Mouse (Mus musculus) hindbrain, postnatal 0 days (tissue): ENCODE measurements around the gene Gm5089. TPM values are rescaled to one million over a fixed set of nuclear protein-coding genes. Genes with fewer than 3 reads are reported as not detected.
"Not testable (repeated sequence)": the region's sequence is repeated elsewhere in the genome, so short reads cannot be mapped to it uniquely, and the experiment has no call there.

Source experiments
- ATAC-seq: fragments of 200-750 bp; cut with Nextera tagmentation; 2 replicates; pipeline ENCODE4 v1.8.0; 2017; ENCODE audit warnings: mild to moderate bottlenecking, moderate TSS enrichment, moderate library complexity
- DNase-seq: peaks from one replicate; pipeline ENCODE4 v3.0.0-alpha.2; 2015; ENCODE audit warnings: low spot score
- H3K27ac ChIP-seq: fragments of 300-500 bp; sonication (generic); 2 replicates; pipeline ENCODE4 v1.5.1; 2014; ENCODE audit warnings: mild to moderate bottlenecking
- H3K27me3 ChIP-seq: fragments of 300-500 bp; sonication (generic); 2 replicates; pipeline ENCODE4 v1.6.1; 2014; ENCODE audit warnings: low read length, mixed read lengths; ENCODE audit not compliant: insufficient read depth
- H3K36me3 ChIP-seq: fragments of 300-500 bp; sonication (generic); 2 replicates; pipeline ENCODE4 v1.6.1; 2014; ENCODE audit warnings: low read length, mixed read lengths; ENCODE audit not compliant: insufficient read depth
- H3K4me1 ChIP-seq: fragments of 300-500 bp; sonication (generic); 2 replicates; pipeline ENCODE4 v1.6.1; 2014; ENCODE audit warnings: antibody characterized with exemption, low read length, mixed read lengths; ENCODE audit not compliant: insufficient read depth
- H3K4me2 ChIP-seq: fragments of 300-500 bp; sonication (generic); 2 replicates; pipeline ENCODE4 v1.6.1; 2014; ENCODE audit warnings: low read depth, mild to moderate bottlenecking, low read length, moderate library complexity, mixed read lengths
- H3K4me3 ChIP-seq: fragments of 300-500 bp; sonication (generic); 2 replicates; pipeline ENCODE4 v1.5.1; 2014; ENCODE audit warnings: low read length
- H3K9ac ChIP-seq: fragments of 300-500 bp; sonication (generic); replicated peaks from 2 replicates; pipeline ENCODE4 v1.6.1; 2014; ENCODE audit warnings: mild to moderate bottlenecking, low read length, moderate library complexity, mixed read lengths
- H3K9me3 ChIP-seq: fragments of 300-500 bp; sonication (generic); 2 replicates; pipeline ENCODE4 v1.6.1; 2016; ENCODE audit warnings: low read length, mixed read lengths
- CTCF ChIP-seq: IDR thresholded peaks from 2 replicates; pipeline ENCODE4 v1.5.1; 2016; ENCODE audit warnings: antibody characterized with exemption, control low read depth, low read depth
- WGBS: fragments of 180-500 bp; shearing (Covaris S2); extraction: QIAGEN DNeasy Blood & Tissue Kit; methylation state at CpG from one replicate; pipeline ENCODE4 v1.1.7; 2014; 5-methylcytosine and 5-hydroxymethylcytosine counted together
- polyA plus RNA-seq: library from polyadenylated mRNA; unstranded; fragments of >200 nt; fragmentation: Nextera tagmentation; extraction: Ambion mirVana; gene quantifications from 2 replicates; pipeline ENCODE4 v1.2.1, GENCODE M21; 2015
- total RNA-seq: library from RNA; depleted of rRNA; stranded (reverse); fragments of >200 nt; gene quantifications from 2 replicates; pipeline ENCODE4 v1.2.3, GENCODE M21; 2014

Gm5089 gene
- total and polyA plus RNA-seq, 2 experiments from 2014 or later: 0.56 to 3.0 TPM

DNA sequence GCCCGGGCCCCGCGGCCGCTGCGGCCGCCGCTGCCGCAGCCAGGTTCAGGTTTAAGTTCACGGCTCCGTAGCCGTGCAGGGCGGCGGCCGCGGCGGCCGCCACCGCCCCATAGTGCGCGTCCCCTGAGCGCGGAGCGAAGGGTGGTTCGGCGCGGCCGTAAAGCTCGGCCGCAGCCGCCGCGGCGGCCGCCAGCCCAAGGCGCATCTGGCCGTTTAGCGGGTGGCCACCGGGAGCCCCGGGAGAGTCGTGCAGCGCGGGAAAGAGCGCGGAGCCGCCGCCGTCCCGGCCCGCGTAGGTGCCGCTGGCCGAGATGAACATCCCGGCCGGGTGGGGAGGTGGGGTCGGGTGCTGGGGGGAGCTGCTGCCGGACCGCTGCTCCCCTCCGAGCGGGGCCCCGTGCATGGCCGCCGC is 13.4 kb upstream of the Gm5089 start:
- H3K4me2 ChIP-seq: peak overlapping the region; percentile 61
- WGBS: 1% methylated on average over 49 of the region's 62 CpGs
- no peaks in the 10 kb centered on the region for H3K9me3 ChIP-seq
- TF ChIP-seq CTCF: no peak
- H3K27me3 ChIP-seq: peaks cover 21% of the 10 kb centered on the region; the same call in 1 of the 2 replicates
- no peaks in the 10 kb centered on the region for H3K4me1 ChIP-seq
- ATAC-seq: peak; percentile 8
- H3K27ac ChIP-seq: peak overlapping the region; percentile 94
- H3K4me3 ChIP-seq: peak overlapping the region; percentile 70
- no peaks in the 10 kb centered on the region for H3K36me3 ChIP-seq
- peak overlapping the region; percentile 72 for H3K9ac ChIP-seq
- no peak for DNase-seq

DNA sequence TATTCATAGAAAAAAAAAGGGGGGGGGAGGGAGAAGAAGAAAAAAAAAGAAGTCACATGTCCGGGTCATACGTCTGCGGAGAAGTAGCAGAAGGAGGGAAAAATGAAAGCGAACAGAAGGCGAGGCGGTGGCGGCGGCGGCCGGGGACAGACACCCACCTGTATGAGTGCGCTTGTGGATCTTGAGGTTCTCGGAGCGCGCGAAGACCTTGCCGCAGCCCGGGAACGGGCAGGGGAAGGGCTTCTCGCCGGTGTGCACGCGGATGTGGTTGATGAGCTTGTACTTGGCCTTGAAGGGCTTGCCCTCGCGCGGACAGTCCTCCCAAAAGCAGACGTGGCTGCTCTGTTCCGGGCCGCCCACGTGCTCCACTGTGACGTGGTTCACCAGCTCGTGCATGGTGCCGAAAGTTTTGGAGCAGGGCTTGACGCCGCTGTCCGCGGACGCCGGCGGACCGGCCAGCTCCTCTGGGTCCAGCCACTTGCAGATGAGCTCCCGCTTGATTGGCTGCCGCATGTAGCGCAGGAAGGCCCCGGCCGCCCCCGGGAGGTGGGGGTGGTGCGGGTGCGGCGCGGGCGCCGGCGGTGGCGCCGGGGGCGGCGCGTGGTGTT is 12.9 kb upstream of the Gm5089 start:
- peak; percentile 18 for ATAC-seq
- Histone ChIP-seq H3K27me3 (peaks cover 18% of the 10 kb centered on the region; the same call in 1 of the 2 replicates), H3K4me2 (peak overlapping the region; percentile 61), H3K9ac (peak overlapping the region; percentile 72), H3K27ac (peak overlapping the region; percentile 94), H3K4me3 (peak overlapping the region; percentile 70)
- not testable (repeated sequence) for H3K4me1 ChIP-seq, H3K36me3 ChIP-seq, H3K9me3 ChIP-seq
- under 1% methylated on average over 43 of the region's 58 CpGs for WGBS
- peak; percentile 60 for DNase-seq

DNA sequence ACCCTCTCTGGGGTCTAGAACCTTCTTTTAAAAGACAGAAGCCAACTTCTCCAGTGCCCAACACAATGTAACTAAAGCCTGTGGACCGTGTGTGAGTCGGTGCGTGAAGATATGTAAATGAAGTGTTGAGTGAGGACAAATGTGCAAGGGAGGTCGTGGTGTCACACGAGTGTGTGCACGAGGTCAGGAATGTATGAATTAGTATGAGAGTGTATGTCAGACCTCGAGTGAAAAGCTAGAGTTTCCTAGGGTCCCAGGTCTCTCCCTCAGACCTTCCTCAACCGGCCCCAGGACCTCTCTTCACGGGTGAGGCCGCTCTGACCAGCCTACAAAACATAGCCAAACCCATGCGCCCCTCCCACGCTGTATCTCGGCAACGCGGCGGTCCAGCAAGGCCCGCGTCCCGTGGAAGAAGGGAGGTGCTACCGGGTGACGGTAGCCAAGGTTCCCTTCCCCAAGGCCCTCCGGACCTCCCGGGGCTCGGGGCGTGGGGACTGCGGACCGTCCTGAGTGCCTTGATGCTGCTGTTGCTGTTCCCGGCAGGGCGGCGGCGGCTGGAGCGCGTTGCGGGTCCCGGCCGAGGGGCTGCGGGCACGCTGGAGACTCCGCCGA is 12.3 kb upstream of the Gm5089 start:
- TF ChIP-seq CTCF: no peak
- Histone ChIP-seq H3K27ac (peak overlapping the region; percentile 94), H3K9me3 (no peaks in the 10 kb centered on the region), H3K36me3 (no peaks in the 10 kb centered on the region), H3K27me3 (peaks cover 13% of the 10 kb centered on the region; the same call in 1 of the 2 replicates), H3K4me1 (no peaks in the 10 kb centered on the region), H3K9ac (peak overlapping the region; percentile 72), H3K4me2 (peak overlapping the region; percentile 61), H3K4me3 (peak overlapping the region; percentile 70)
- no peak for ATAC-seq
- WGBS: 2% methylated on average over 40 of the region's 40 CpGs
- DNase-seq: peak; percentile 50

DNA sequence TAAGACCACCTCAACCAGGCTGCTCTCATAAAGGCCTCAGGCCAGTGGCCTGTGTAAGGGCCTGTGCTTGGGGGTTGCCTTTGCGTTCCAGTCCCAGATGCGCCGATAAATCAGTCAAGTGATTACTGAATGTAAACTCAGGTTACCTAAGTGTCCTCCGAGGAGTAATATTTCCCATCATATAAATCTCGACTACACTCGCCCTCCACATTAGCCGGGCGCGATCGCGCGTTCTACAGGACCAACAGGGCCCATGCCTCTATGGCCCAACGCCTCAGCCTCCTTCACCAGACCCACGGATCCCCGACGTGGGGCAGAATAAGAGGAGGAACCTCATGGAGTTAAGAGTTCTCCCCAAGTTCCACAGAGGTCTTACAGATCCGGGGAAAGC is 11.8 kb upstream of the Gm5089 start:
- H3K9me3 ChIP-seq: no peaks in the 10 kb centered on the region
- H3K4me1 ChIP-seq: no peaks in the 10 kb centered on the region
- ATAC-seq (no peak), DNase-seq (no peak)
- WGBS: 11% methylated on average over 17 of the region's 17 CpGs
- H3K27me3 ChIP-seq: peaks cover 10% of the 10 kb centered on the region; the same call in 1 of the 2 replicates
- H3K9ac ChIP-seq: peak overlapping the region; percentile 72
- H3K4me3 ChIP-seq: peak overlapping the region; percentile 70
- no peak for TF ChIP-seq CTCF
- H3K27ac ChIP-seq: peak overlapping the region; percentile 94
- no peaks in the 10 kb centered on the region for H3K36me3 ChIP-seq
- H3K4me2 ChIP-seq: peak overlapping the region; percentile 61

DNA sequence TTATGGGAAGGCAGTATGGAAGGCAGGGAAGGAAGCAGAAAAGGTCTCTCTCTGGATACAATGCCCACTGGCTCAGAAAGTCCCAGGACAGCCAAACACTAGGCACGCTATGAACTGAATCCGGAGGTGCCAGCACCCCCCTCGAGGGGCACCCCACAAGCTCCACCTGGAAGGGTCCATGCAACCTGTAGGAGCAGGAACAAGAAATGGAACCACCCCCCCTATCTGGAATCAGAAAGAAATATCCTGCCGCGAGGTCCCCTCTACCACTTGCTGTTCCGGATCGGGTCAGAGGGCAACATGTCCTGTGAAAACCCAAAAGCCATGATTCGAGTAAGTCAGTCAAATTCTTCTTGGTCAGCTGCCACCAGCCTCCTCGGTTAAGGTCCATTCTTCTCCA is 11.1 kb upstream of the Gm5089 start:
- Histone ChIP-seq H3K9ac (peak overlapping the region; percentile 72), H3K4me3 (peak overlapping the region; percentile 70), H3K4me1 (no peaks in the 10 kb centered on the region), H3K4me2 (peak overlapping the region; percentile 61), H3K36me3 (no peaks in the 10 kb centered on the region), H3K27me3 (0 out of 2 replicates have a peak, but pooled peaks cover 4% of the 10 kb centered on the region), H3K9me3 (no peaks in the 10 kb centered on the region), H3K27ac (peak overlapping the region; percentile 94)
- no peak for TF ChIP-seq CTCF
- ATAC-seq: no peak
- DNase-seq: no peak
- 14% methylated on average over 9 of the region's 9 CpGs for WGBS

DNA sequence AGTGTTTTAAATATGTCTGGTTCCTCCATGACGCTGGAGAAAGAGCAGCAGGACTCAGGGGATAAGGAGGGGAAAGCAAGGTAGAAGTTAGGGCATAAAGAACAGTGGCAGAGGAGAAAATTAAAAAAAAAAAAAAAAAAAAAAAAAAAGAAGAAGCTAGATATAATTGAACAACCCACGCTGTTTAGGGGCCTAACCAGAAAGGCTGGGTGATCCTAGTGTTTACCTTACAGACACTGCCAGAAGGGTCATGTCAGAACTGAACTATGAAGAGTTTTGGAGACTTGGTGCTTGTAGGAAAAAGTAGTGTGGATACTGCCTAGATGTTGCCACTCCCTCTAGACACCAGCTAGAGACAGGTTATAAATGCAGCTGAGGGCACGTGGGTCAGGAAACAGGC is 10.6 kb upstream of the Gm5089 start:
- 31% methylated on average over 3 of the region's 3 CpGs for WGBS

DNA sequence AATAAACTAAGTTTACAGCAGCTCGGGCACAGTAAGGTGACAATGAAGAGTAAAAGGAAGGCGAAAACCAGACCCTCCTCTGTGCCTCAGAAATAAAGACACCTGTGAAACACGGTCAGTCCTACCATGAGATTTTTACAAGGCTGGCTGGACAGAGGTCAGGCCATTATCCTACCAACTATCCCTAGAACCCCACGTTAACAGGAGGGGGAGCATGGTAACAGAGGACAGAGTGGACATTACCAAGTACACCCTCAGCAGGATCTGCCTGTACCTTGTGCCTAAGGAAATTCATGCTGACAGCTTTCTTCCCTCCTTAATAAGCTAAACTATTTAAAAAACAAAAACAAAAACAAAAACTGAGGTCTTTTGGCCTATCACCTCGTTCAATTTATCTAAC is 9.3 kb upstream of the Gm5089 start:
- Histone ChIP-seq H3K4me2 (peak overlapping the region; percentile 61), H3K27me3 (no peaks in the 10 kb centered on the region), H3K4me3 (peak overlapping the region; percentile 70), H3K4me1 (no peaks in the 10 kb centered on the region), H3K27ac (peak overlapping the region; percentile 76), H3K9me3 (no peaks in the 10 kb centered on the region), H3K36me3 (no peaks in the 10 kb centered on the region), H3K9ac (peak overlapping the region; percentile 59)
- no peak for TF ChIP-seq CTCF
- DNase-seq (no peak), ATAC-seq (no peak)
- WGBS: 38% methylated on average over 5 of the region's 5 CpGs

More for the DNA sequence above, 10.6 kb upstream of the Gm5089 start:
- no peaks in the 10 kb centered on the region for H3K36me3 ChIP-seq
- H3K4me1 ChIP-seq: no peaks in the 10 kb centered on the region
- ATAC-seq: no peak
- no peaks in the 10 kb centered on the region for H3K9me3 ChIP-seq
- peak; percentile 23 for DNase-seq
- H3K4me2 ChIP-seq: peak overlapping the region; percentile 61
- H3K4me3 ChIP-seq: peak overlapping the region; percentile 70
- 0 out of 2 replicates have a peak, but pooled peaks cover 4% of the 10 kb centered on the region for H3K27me3 ChIP-seq
- peak overlapping the region; percentile 94 for H3K27ac ChIP-seq
- no peak for TF ChIP-seq CTCF
- peak overlapping the region; percentile 72 for H3K9ac ChIP-seq
